Mouse (Mus musculus) intestine, embryonic 15.5 days (tissue): ENCODE measurements around the gene Tubgcp2. TPM values are rescaled to one million over a fixed set of nuclear protein-coding genes. Genes with fewer than 3 reads are reported as not detected.

Source experiments
- ATAC-seq: fragments of 200-750 bp; cut with Nextera tagmentation; 2 replicates; pipeline ENCODE4 v1.8.0; 2017; ENCODE audit warnings: moderate TSS enrichment, moderate library complexity
- H3K27ac ChIP-seq: fragments of 300-500 bp; sonication (generic); 2 replicates; pipeline ENCODE4 v1.5.1; 2015; ENCODE audit warnings: mild to moderate bottlenecking, inconsistent platforms
- H3K27me3 ChIP-seq: fragments of 300-500 bp; sonication (generic); replicated peaks from 2 replicates; pipeline ENCODE4 v1.6.1; 2015; ENCODE audit warnings: inconsistent platforms
- H3K36me3 ChIP-seq: fragments of 300-500 bp; sonication (generic); 2 replicates; pipeline ENCODE4 v1.6.1; 2015; ENCODE audit warnings: inconsistent platforms
- H3K4me1 ChIP-seq: fragments of 300-500 bp; sonication (generic); replicated peaks from 2 replicates; pipeline ENCODE4 v1.6.1; 2015; ENCODE audit warnings: inconsistent platforms
- H3K4me2 ChIP-seq: fragments of 300-500 bp; sonication (generic); replicated peaks from 2 replicates; pipeline ENCODE4 v1.6.1; 2015; ENCODE audit warnings: mild to moderate bottlenecking, inconsistent platforms
- H3K4me3 ChIP-seq: fragments of 300-500 bp; sonication (generic); replicated peaks from 2 replicates; pipeline ENCODE4 v1.5.1; 2015; ENCODE audit warnings: inconsistent platforms
- H3K9ac ChIP-seq: fragments of 300-500 bp; sonication (generic); 2 replicates; pipeline ENCODE4 v1.6.1; 2015; ENCODE audit warnings: inconsistent platforms
- H3K9me3 ChIP-seq: fragments of 300-500 bp; sonication (generic); 2 replicates; pipeline ENCODE4 v1.6.1; 2016; ENCODE audit warnings: inconsistent platforms
- WGBS: fragments of 180-500 bp; shearing (Covaris S2); methylation state at CpG from one replicate; pipeline ENCODE4 v1.1.7; 2015; 5-methylcytosine and 5-hydroxymethylcytosine counted together
- polyA plus RNA-seq: library from polyadenylated mRNA; unstranded; fragments of >200 nt; fragmentation: Nextera tagmentation; extraction: Ambion mirVana; gene quantifications from 2 replicates; pipeline ENCODE4 v1.2.1, GENCODE M21; 2015

Gene Tubgcp2
- polyA plus RNA-seq, 1 experiment from 2014 or later, result 41.3 TPM

DNA sequence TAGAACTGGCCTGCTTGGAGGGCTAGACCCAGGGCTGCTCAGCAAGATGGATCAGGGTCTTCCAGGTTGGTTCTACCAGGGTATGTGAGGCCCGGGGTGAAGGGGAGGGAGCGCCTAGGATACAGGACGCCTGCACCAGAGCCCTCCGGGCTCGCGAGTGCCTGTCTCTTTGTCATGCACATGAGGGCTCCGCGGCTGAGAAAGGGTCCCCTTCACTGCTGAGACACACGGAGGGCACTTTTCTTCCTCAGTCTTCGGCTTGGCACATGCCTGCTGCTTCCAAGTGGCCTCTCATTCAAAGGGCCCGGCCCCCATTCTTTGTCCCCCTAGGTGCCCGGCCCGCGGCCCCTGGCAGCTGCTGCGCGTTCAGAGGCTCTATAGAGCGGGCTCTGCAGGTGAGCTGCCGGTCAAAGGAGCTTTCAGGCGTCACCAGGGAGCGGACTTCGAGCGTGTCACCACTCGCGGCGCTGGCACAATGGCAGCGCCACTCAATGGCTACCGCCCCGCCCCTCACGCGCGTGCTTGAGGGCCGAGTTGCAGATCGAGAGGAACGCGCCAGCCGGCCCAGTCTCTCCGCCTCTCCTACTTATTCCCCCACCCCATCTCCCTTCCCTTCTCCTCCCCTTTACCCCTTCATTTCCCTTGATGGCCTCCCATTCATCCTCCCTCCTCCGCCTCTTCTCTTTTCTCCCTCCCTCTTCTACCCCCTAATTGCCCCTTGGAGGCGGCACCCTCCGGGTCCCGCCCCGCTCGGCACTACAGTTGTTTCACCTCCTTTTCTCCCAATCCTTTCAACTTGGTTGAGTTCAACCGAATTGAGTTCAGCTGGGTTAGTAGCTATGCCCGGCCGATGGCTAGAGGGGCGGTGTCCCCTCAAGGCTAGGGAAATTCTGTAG, 24.7 kb upstream of the Tubgcp2 start:
- peak overlapping the region; percentile 36 for H3K4me3 ChIP-seq
- peak overlapping the region; percentile 86 for H3K4me2 ChIP-seq
- no peak overlapping the region for H3K27ac ChIP-seq
- peaks cover 23% of the 10 kb centered on the region for H3K4me1 ChIP-seq
- peaks cover 87% of the 10 kb centered on the region for H3K27me3 ChIP-seq
- under 1% methylated on average over 47 of the region's 47 CpGs for WGBS
- peak; percentile 40 for ATAC-seq
- peak overlapping the region; percentile 14; the same call in 1 of the 2 replicates for H3K9ac ChIP-seq
- H3K36me3 ChIP-seq, result no peaks in the 10 kb centered on the region
- H3K9me3 ChIP-seq, result no peaks in the 10 kb centered on the region

DNA sequence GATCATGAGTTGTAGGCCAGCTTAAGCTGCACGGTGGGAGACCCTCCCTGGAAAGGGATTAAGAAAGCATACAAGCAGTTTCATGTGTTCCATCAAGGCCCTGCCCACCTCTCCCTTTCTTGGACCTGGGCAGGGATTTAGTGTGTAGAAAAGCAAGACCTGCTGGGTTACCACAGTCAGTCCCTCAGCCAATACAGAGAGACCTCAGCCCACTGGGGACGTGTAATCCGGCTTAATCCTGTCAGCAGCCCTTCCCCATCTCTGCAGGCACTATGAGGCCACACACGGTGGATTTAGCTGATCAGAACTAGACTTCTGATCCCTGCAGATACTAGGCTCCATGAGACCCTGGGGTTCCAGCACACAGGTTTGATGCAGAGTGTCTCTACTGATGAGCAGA, 23.1 kb upstream of the Tubgcp2 start:
- Histone ChIP-seq H3K9ac (no peak overlapping the region), H3K4me3 (no peak overlapping the region), H3K36me3 (no peaks in the 10 kb centered on the region), H3K27ac (no peak overlapping the region), H3K9me3 (no peaks in the 10 kb centered on the region), H3K4me1 (peaks cover 23% of the 10 kb centered on the region), H3K27me3 (peaks cover 84% of the 10 kb centered on the region), H3K4me2 (no peak overlapping the region)
- no peak for ATAC-seq
- 47% methylated on average over 4 of the region's 4 CpGs for WGBS

DNA sequence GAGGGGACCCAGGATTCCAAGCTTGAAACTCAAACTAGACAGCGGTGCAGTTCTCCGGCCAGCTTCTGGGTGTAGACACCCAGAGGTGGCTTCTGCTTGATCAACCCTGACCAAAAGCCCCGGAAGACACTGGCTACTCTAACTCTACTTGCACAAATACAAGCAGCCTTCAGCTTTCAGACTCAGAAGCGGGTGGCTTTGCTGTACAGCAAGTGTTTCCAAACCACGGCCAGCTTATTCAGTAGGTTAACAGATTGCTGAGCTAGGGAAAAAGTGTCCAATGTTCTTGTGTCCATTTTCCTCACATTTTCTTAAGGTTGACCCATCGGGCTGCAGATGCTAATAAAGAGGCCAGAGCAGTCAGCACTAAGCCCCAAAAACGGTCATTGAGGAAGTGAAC, 22.1 kb upstream of the Tubgcp2 start:
- WGBS, result 33% methylated on average over 7 of the region's 7 CpGs
- Histone ChIP-seq H3K4me2 (peak overlapping the region; percentile 91), H3K9ac (peak overlapping the region; percentile 45; the same call in 1 of the 2 replicates), H3K27me3 (peaks cover 75% of the 10 kb centered on the region), H3K9me3 (no peaks in the 10 kb centered on the region), H3K4me3 (peak overlapping the region; percentile 43), H3K4me1 (peaks cover 23% of the 10 kb centered on the region), H3K36me3 (no peaks in the 10 kb centered on the region), H3K27ac (no peak overlapping the region)
- ATAC-seq, result no peak

DNA sequence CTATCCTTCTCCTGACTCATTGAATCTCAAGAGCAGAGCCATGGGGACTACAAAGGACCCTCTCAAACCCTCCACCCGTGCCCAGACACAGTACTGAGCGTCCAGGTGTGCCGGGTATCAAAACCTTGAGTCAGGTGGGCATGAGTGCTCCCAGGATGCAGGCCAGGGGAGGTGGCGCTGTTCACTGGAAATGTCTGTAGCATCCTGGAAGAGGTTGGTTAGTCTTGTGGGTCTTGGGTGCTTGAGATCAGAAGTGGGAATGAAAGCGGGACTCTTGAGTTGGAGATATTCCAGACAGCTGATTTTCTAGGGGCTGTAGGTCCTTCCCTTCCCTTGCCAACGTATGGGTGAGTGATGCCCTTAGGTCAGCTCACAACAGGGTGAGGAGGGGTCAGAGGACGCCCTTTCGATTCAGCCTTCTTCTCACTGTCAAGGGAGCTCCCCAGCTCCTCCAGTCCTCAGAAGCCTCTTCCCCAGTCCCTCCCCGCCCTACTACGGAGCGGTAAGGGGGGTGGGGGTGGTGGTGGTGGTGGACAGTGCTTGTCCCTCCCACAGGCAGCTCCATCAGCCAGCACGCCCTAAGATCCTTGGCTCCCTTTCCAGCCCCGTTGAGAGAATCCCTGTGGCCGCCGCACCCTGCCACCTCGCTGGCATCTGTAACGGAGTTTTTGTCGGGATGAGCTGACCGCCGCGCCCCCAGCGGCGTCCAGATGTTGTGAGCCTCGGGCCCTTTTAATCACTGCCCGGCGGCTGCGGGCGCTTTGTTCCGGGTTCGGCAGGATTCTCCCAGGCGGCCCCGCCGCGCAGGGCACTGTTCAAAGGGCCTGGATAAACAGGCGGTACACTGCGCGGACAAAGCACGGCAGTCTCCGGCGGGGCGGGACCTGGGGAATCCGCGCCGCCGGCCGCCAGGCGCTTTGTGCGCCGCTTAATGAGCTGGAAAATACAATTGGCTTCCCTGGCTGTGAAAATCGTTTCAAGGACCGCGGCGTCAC, 21.2 kb upstream of the Tubgcp2 start:
- ATAC-seq, result peak; percentile 60

DNA sequence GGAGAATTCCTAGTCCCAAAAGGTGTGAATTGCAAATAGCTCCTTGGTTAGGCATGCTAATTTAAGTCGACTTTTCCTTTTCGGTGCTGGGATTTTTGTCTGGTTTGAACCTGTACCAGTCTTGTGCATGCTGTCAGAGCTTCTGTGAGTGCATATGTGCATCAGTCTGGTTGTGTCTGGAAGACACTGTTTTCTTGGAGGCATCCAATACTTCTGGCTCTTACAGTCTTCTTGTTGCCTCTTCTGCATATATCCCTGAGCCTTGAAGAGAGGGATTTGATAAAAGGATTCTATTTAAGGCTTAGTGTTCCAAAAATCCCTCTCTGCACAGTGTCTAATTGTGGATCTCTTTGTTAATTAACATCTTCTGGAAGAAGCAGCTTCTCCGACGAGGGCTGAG, 17.7 kb upstream of the Tubgcp2 start:
- Histone ChIP-seq H3K4me1 (peaks cover 15% of the 10 kb centered on the region), H3K4me3 (no peak overlapping the region), H3K27ac (no peak overlapping the region), H3K9ac (no peak overlapping the region), H3K9me3 (no peaks in the 10 kb centered on the region), H3K27me3 (peaks cover 72% of the 10 kb centered on the region), H3K36me3 (no peaks in the 10 kb centered on the region), H3K4me2 (no peak overlapping the region)
- no peak for ATAC-seq
- 80% methylated on average over 4 of the region's 4 CpGs for WGBS

More for the DNA sequence above, 21.2 kb upstream of the Tubgcp2 start:
- H3K9me3 ChIP-seq, result no peaks in the 10 kb centered on the region
- H3K4me2 ChIP-seq, result peak overlapping the region; percentile 91
- H3K4me3 ChIP-seq, result peak overlapping the region; percentile 43
- H3K4me1 ChIP-seq, result peaks cover 23% of the 10 kb centered on the region
- peak overlapping the region; percentile 45 for H3K9ac ChIP-seq
- H3K36me3 ChIP-seq, result no peaks in the 10 kb centered on the region
- H3K27me3 ChIP-seq, result peaks cover 78% of the 10 kb centered on the region
- WGBS, result 3% methylated on average over 53 of the region's 53 CpGs
- no peak overlapping the region for H3K27ac ChIP-seq

DNA sequence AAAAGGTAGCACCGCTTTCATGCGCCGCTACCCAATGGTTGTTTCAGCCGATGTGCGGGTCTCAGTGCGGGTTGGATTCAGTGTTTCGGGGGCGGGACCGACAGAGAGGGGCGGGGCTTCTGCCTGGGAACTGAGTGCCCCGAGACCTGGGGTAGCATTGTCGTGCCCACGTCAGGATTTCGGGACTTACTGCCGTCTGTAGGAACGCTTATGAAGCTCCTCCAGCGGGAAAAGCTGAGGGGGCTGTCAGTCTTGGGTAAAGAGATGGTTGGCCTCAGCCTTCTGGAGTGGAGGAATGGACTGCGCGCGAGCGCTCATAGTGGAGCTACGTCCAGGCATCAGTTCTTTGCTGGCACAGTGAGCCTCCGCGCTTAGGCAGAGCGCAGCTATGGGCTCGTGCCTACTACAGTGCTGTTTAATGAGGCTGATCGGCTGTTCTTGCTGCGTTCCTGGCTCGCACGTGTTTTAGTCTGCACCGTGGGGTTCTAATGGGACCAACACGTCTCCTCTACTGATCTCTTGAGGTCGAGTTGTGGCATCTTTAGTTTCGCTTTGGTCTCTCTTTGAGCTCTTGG, 12.7 kb upstream of the Tubgcp2 start:
- H3K4me3 ChIP-seq, result peak overlapping the region; percentile 44
- peak; percentile 61 for ATAC-seq
- peak overlapping the region; percentile 90 for H3K4me2 ChIP-seq
- no peaks in the 10 kb centered on the region for H3K9me3 ChIP-seq
- H3K4me1 ChIP-seq, result peaks cover 23% of the 10 kb centered on the region
- H3K9ac ChIP-seq, result no peak overlapping the region
- under 1% methylated on average over 34 of the region's 34 CpGs for WGBS
- peaks cover 84% of the 10 kb centered on the region for H3K27me3 ChIP-seq
- no peaks in the 10 kb centered on the region for H3K36me3 ChIP-seq
- no peak overlapping the region for H3K27ac ChIP-seq

DNA sequence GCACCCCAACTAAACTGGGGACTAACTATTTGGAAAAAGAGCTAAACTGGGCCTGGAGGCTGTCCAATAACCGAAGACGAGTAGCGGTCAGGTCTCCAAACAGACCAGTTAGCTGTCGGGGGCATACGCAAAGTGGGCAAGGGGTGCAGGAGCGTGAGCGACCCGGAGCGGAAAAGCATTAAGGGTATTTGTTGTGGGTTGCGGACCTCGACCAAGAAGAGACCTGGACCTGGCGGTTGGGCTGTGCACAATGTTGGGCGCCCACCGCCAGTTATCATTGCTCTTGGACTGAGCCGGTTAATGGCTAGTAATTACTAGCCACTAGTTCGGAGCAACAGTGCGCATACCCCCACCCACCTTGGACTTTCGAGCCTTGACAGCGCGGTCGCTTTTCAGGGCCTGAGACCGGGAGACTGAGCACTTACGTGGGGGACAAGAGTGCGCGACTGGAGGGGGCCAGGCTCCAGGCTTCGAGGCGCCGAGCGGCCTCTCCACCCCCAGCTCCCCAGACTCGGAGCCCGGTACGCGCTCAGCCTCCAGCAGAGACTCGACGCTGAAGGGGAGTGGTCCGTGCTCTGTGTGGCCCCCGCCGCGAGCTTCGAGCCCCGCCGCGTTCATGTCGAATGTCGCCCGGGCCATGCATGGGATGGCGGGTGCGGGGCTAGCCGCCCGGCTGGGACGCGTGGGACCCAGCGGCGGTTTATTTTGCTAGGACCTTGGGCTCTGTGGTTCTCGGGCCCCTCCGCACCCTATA, 12.1 kb upstream of the Tubgcp2 start, which contains the start of gene Msx3:
Gene Msx3, minus strand, starts transcription at position 729 of the 754 bp plus-strand sequence.
- Histone ChIP-seq H3K4me1 (peaks cover 23% of the 10 kb centered on the region), H3K4me3 (peak within 1 kb of the TSS; percentile 44), H3K27me3 (peaks cover 86% of the 10 kb centered on the region), H3K36me3 (no peaks in the 10 kb centered on the region), H3K27ac (no peak within 1 kb of the TSS), H3K9ac (no peak within 1 kb of the TSS), H3K4me2 (peak within 1 kb of the TSS; percentile 90), H3K9me3 (no peaks in the 10 kb centered on the region)
- ATAC-seq, result peak; percentile 34
- WGBS, result 1% methylated on average over 56 of the region's 56 CpGs

DNA sequence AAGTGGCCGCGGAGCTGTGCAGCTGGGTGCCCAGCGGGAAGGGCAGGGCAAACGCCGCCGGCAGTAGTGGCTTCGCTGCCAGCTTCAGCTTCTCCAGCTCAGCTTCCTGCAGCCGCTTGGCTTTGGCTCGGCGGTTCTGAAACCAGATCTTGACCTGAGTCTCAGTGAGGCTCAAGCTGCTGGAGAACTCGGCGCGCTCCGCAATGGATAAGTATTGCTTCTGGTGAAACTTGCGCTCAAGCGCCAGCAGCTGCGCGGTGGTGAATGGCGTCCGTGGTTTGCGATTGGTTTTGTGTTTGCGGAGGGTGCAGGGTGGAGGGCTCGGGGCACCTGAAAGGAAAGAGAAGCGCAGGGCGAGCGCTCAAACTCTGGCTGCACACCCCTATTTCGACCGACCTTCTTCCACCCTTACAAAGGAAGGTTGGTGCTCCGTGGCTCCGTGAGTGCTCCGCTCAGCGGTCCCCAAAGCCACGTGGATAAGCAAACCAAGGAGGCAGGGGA, 11.4 kb upstream of the Tubgcp2 start:
- Histone ChIP-seq H3K9ac (no peak overlapping the region), H3K4me2 (peak overlapping the region; percentile 90), H3K27me3 (peaks cover 80% of the 10 kb centered on the region), H3K4me1 (peaks cover 23% of the 10 kb centered on the region), H3K27ac (no peak overlapping the region), H3K4me3 (peak overlapping the region; percentile 44), H3K9me3 (no peaks in the 10 kb centered on the region), H3K36me3 (no peaks in the 10 kb centered on the region)
- under 1% methylated on average over 33 of the region's 33 CpGs for WGBS
- ATAC-seq, result no peak

DNA sequence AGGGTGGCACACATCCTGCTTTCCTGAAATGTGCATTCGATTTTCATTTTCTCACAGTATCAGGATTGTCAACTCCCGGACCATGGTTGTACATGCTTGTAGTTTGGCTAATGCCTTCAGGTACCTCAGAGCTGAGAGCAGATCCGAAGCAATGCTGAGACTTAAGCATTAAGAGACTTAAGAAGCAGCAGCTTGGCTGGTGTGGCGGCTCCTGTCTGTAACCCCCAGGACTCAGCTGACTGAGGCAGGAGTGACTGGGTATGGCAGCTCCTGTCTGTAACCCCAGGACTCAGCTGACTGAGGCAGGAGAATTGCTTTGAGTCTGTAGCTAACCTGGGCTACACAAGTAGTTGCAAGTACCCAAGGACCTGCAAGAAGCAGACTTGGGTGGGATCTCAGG, 9.1 kb upstream of the Tubgcp2 start:
- Histone ChIP-seq H3K9ac (no peak overlapping the region), H3K4me2 (no peak overlapping the region), H3K36me3 (peaks cover 8% of the 10 kb centered on the region; the same call in 1 of the 2 replicates), H3K27me3 (peaks cover 61% of the 10 kb centered on the region), H3K4me3 (no peak overlapping the region), H3K9me3 (no peaks in the 10 kb centered on the region), H3K27ac (no peak overlapping the region), H3K4me1 (peaks cover 23% of the 10 kb centered on the region)
- ATAC-seq, result no peak
- 69% methylated on average over 4 of the region's 4 CpGs for WGBS

DNA sequence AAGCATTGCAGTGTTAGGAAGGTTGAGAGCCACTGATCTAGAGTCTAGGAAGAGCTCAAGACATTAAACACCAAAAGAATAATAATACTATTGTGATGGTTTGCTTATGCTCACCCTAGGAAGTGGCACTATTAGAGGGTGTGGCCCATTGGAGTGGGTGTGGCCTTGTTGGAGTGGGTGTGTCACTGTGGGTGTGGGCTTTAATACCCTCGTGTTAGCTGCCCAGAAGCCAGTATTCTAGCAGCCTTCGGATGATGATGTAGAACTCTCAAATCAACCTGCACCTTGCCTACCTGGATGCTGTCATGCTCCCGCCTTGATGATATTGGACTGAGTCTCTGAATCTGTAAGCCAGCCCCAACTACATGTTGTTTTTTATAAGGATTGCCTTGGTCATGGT, 6.3 kb upstream of the Tubgcp2 start:
- Histone ChIP-seq H3K4me2 (no peak overlapping the region), H3K4me3 (no peak overlapping the region), H3K4me1 (peaks cover 2% of the 10 kb centered on the region), H3K36me3 (peaks cover 12% of the 10 kb centered on the region; the same call in 1 of the 2 replicates), H3K9me3 (no peaks in the 10 kb centered on the region), H3K9ac (no peak overlapping the region), H3K27me3 (peaks cover 35% of the 10 kb centered on the region), H3K27ac (no peak overlapping the region)
- 60% methylated on average over 3 of the region's 3 CpGs for whole genome bisulfite sequencing
- 0 out of 2 replicates have a peak, but pooled peaks have one; percentile 25 for ATAC-seq

DNA sequence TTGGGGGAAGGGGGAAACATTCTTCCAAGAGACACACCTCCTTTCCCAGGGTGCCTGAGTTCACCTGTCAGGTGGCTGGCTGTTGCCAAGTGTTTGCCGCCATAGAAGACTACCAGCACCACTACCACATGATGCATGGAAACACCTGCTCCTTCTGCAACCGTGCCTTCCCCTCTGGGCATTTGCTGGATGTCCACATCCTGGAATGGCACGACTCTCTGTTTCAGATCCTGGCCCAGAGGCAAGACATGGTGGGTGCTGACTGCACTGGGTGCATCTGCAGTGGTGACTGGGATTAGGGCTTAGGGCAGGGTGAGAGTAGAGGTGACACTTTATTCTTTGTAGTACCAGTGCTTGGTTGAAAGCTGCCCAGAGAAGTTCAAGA, 694 bp upstream of the Tubgcp2 start:
- H3K9ac ChIP-seq, result peak overlapping the region; percentile 44; the same call in 1 of the 2 replicates
- H3K27ac ChIP-seq, result no peak overlapping the region
- H3K4me2 ChIP-seq, result peak overlapping the region; percentile 94
- H3K4me1 ChIP-seq, result peaks cover 12% of the 10 kb centered on the region
- no peak for ATAC-seq
- peak overlapping the region; percentile 87 for H3K4me3 ChIP-seq
- 47% methylated on average over 3 of the region's 3 CpGs for WGBS
- H3K27me3 ChIP-seq, result no peaks in the 10 kb centered on the region
- H3K9me3 ChIP-seq, result no peaks in the 10 kb centered on the region
- peaks cover 12% of the 10 kb centered on the region for H3K36me3 ChIP-seq
